Mouse (Mus musculus): ENCODE data around the gene Rsph3b. TPM values are rescaled to one million over a fixed set of nuclear protein-coding genes. Genes with fewer than 3 reads are reported as not detected.

The Rsph3b gene
- total RNA-seq, 2 experiments from 2014 or later, result 21.4 to 28.4 TPM

- no peak for ATAC-seq (ENCODE audit: poor library complexity, severe bottlenecking)
These were observed 81.9 kb downstream of the Rsph3b start for GRCm38 (mm10) chr17:6866576-6866975.

- no peak for ATAC-seq (ENCODE audit: poor library complexity, severe bottlenecking)
These were observed 82.9 kb downstream of the Rsph3b start for GRCm38 (mm10) chr17:6865580-6865979.

GRCm38 (mm10) chr17:6864869-6865268, 83.6 kb downstream of the Rsph3b start:
- no peak for ATAC-seq (ENCODE audit: poor library complexity, severe bottlenecking)

- no peak for ATAC-seq (ENCODE audit: poor library complexity, severe bottlenecking)
These were observed 85.0 kb downstream of the Rsph3b start for GRCm38 (mm10) chr17:6863521-6863920.

DNA sequence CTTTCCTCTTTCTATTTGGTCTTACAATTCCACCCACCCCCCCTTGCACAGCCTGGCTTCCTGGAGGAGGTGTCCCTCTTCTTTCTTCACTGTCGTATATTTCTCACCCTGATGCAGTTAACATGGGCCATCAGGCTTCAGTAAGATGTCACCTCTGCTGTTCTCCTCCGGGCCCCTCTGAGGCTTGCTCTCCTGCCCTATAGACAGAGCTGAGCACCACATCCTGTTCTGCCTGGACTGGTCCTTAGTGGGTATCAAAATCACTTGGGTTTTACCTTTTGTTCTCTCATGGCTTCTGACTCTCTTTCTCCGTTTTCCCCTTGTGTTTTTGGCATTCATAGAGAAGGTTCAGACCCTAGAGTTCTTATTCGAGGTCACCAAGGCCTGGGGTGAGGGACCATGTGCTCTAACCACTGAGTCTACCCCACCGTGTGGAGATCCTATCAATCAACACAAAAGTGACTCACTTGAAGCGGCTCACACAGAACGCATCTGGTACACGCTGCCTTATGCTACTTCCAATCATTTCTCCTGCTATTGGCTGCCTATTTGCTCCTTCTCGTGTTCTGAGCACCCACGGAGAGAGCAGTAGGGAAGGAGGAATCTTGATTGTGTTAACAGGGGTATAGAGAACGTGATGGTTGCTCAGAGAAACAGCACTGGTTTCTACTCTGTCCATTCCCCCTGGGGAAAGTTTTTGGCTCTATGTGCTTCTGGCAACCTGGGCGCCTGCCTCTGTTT, 86.3 kb downstream of the Rsph3b start:
- ATAC-seq (ENCODE audit: poor library complexity, severe bottlenecking), result no peak

DNA sequence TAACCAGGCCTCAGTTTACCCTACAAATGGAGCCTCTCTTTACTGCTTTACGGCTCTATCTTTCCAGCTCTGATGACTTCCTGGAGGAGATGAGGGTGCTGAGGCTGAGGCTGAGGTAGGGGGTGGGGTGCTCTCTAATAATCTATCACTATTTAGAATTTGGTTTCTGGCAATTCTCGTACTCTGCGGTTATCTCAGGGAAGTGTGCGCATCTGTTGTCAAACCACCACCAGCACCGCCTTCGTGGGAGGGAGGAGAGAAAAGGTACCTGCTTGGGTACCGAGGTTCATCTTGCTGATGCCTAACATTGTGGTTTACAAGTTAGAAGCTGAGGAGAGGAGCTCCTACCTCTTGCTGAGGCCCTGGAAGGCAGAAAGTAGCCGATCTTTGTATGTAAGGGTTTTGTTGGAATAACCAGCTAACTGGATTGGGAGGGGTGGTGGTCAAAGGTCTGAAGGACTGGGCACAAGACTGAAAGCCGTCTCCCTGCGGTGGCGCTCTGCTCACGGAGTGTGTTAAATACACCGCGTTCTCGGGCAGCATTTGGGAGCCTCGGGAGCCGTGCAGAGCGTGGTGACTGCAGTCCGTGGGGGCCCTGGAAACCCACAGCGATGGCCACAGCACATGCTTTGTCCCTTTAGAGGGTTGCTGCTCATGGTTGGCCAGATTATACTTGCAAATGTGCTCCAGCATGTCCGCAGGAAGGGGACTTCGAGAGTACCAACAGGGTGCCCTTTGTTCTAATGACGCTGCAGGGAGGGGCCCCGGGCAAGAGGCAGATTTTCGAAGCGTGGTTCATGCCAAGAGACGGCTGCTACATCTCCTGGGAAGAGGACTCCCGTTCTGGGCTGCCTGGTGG, 87.1 kb downstream of the Rsph3b start:
- peak; percentile 45 for ATAC-seq (ENCODE audit: poor library complexity, severe bottlenecking)

- no peak for ATAC-seq (ENCODE audit: poor library complexity, severe bottlenecking)
These were observed 88.0 kb downstream of the Rsph3b start for GRCm38 (mm10) chr17:6860491-6860897.

- ATAC-seq (ENCODE audit: poor library complexity, severe bottlenecking), result no peak
These were observed 88.4 kb downstream of the Rsph3b start for GRCm38 (mm10) chr17:6860067-6860466.

Other genes with a start within 250 kb of the Rsph3b start
- gene Ezr, start 165.9 kb downstream of the Rsph3b start, total RNA-seq (2015), result 45.8 and 49.8 TPM in 2 replicates
- 130 and 175 TPM in 2 replicates for gene Ezr, start 165.9 kb downstream of the Rsph3b start, total RNA-seq (2017)
- 31.4 and 37.1 TPM in 2 replicates for gene Tagap1, start 12.5 kb upstream of the Rsph3b start, total RNA-seq (2015)
- 31.0 and 31.2 TPM in 2 replicates for gene Tagap1, start 12.5 kb upstream of the Rsph3b start, total RNA-seq (2017)
- 537 and 608 TPM in 2 replicates for gene Rnaset2b, start 22.0 kb upstream of the Rsph3b start, total RNA-seq (2015)
- gene Rnaset2b, start 22.0 kb upstream of the Rsph3b start, total RNA-seq (2017), result 516 and 643 TPM in 2 replicates
- not detected in 2 replicates for gene Gm49721, start 30.2 kb upstream of the Rsph3b start, total RNA-seq (2015)
- not detected in 2 replicates for gene Gm49721, start 30.2 kb upstream of the Rsph3b start, total RNA-seq (2017)
- gene Gm1604a, start 76.9 kb upstream of the Rsph3b start, total RNA-seq (2015), result 0.75 and 0.91 TPM in 2 replicates
- gene Gm1604a, start 76.9 kb upstream of the Rsph3b start, total RNA-seq (2017), result 0.44 and 1.9 TPM in 2 replicates
- 5.6 and 6.7 TPM in 2 replicates for gene Rps6ka2, start 221.4 kb upstream of the Rsph3b start, total RNA-seq (2015)
- gene Rps6ka2, start 221.4 kb upstream of the Rsph3b start, total RNA-seq (2017), result 5.5 and 6.5 TPM in 2 replicates